Mouse (Mus musculus): ENCODE measurements at regions not wholly inside any gene's neighbourhood (a gene's known extent, or its start where the extent isn't known, plus 50 kb on each side); places are given as distances from the start of the nearest gene placed in this dataset.

- H3ac ChIP-seq (ENCODE audit: control insufficient read depth, insufficient read length, low read depth) = no peak overlapping the region
- H3K79me3 ChIP-seq (ENCODE audit: low read depth) = no peaks in the 10 kb centered on the region
- H3K36me3 ChIP-seq (ENCODE audit: control insufficient read depth, insufficient read depth) = no peaks in the 10 kb centered on the region
- no peak for TF ChIP-seq MYOG (IDR thresholded peaks at IDR 0.05; ENCODE audit: control insufficient read depth, extremely low read depth, insufficient read length)
- TF ChIP-seq CTCF (IDR thresholded peaks at IDR 0.05; ENCODE audit: control insufficient read depth, insufficient read depth, insufficient read length) = no peak
- no peak for TF ChIP-seq CEBPB (IDR thresholded peaks at IDR 0.05; ENCODE audit: low read depth)
- no peak for TF ChIP-seq FOSL1 (IDR thresholded peaks at IDR 0.05; ENCODE audit: insufficient read depth, low read length, poor library complexity, severe bottlenecking)
- no peak for TF ChIP-seq MYOD1 (IDR thresholded peaks at IDR 0.05; ENCODE audit: control insufficient read depth, insufficient read length, low read depth)
- TF ChIP-seq MAX (IDR thresholded peaks at IDR 0.05) = no peak
- TF ChIP-seq USF1 (IDR thresholded peaks at IDR 0.05; ENCODE audit: low read depth) = no peak
- H3K79me2 ChIP-seq (ENCODE audit: control insufficient read depth, insufficient read depth) = no peaks in the 10 kb centered on the region
- H3K4me3 ChIP-seq (ENCODE audit: insufficient read depth, poor library complexity, severe bottlenecking) = no peak overlapping the region
- H3K27me3 ChIP-seq (ENCODE audit: control insufficient read depth, insufficient read depth, insufficient read length) = no peaks in the 10 kb centered on the region
These were observed 52.8 kb upstream of the Chodl start for GRCm38 (mm10) chr16:78877941-78878340.

GRCm38 (mm10) chr16:78859006-78859405 is 71.7 kb upstream of the Chodl start:
- H3K36me3 ChIP-seq (ENCODE audit: control insufficient read depth, insufficient read depth) = no peaks in the 10 kb centered on the region
- no peak overlapping the region for H3ac ChIP-seq (ENCODE audit: control insufficient read depth, insufficient read length, low read depth)
- no peaks in the 10 kb centered on the region for H3K79me2 ChIP-seq (ENCODE audit: control insufficient read depth, insufficient read depth)
- H3K79me3 ChIP-seq (ENCODE audit: low read depth) = no peaks in the 10 kb centered on the region
- no peaks in the 10 kb centered on the region for H3K27me3 ChIP-seq (ENCODE audit: control insufficient read depth, insufficient read depth, insufficient read length)
- TF ChIP-seq MAX (IDR thresholded peaks at IDR 0.05) (no peak), MYOD1 (IDR thresholded peaks at IDR 0.05; ENCODE audit: control insufficient read depth, insufficient read length, low read depth) (no peak), CTCF (IDR thresholded peaks at IDR 0.05; ENCODE audit: control insufficient read depth, insufficient read depth, insufficient read length) (no peak), MYOG (IDR thresholded peaks at IDR 0.05; ENCODE audit: control insufficient read depth, extremely low read depth, insufficient read length) (no peak), CEBPB (IDR thresholded peaks at IDR 0.05; ENCODE audit: low read depth) (no peak), FOSL1 (IDR thresholded peaks at IDR 0.05; ENCODE audit: insufficient read depth, low read length, poor library complexity, severe bottlenecking) (no peak), USF1 (IDR thresholded peaks at IDR 0.05; ENCODE audit: low read depth) (no peak)
- H3K4me3 ChIP-seq (ENCODE audit: insufficient read depth, poor library complexity, severe bottlenecking) = no peak overlapping the region

GRCm38 (mm10) chr16:78830957-78831356 is 99.8 kb upstream of the Chodl start:
- H3K4me3 ChIP-seq (ENCODE audit: insufficient read depth, poor library complexity, severe bottlenecking) = no peak overlapping the region
- H3ac ChIP-seq (ENCODE audit: control insufficient read depth, insufficient read length, low read depth) = no peak overlapping the region
- TF ChIP-seq MYOD1 (IDR thresholded peaks at IDR 0.05; ENCODE audit: control insufficient read depth, insufficient read length, low read depth) (no peak), CEBPB (IDR thresholded peaks at IDR 0.05; ENCODE audit: low read depth) (no peak), MYOG (IDR thresholded peaks at IDR 0.05; ENCODE audit: control insufficient read depth, extremely low read depth, insufficient read length) (no peak), CTCF (IDR thresholded peaks at IDR 0.05; ENCODE audit: control insufficient read depth, insufficient read depth, insufficient read length) (no peak), USF1 (IDR thresholded peaks at IDR 0.05; ENCODE audit: low read depth) (no peak), FOSL1 (IDR thresholded peaks at IDR 0.05; ENCODE audit: insufficient read depth, low read length, poor library complexity, severe bottlenecking) (no peak), MAX (IDR thresholded peaks at IDR 0.05) (no peak)
- H3K79me2 ChIP-seq (ENCODE audit: control insufficient read depth, insufficient read depth) = no peaks in the 10 kb centered on the region
- H3K79me3 ChIP-seq (ENCODE audit: low read depth) = no peaks in the 10 kb centered on the region
- no peaks in the 10 kb centered on the region for H3K27me3 ChIP-seq (ENCODE audit: control insufficient read depth, insufficient read depth, insufficient read length)
- H3K36me3 ChIP-seq (ENCODE audit: control insufficient read depth, insufficient read depth) = no peaks in the 10 kb centered on the region

GRCm38 (mm10) chr16:78827739-78828138 is 103.0 kb upstream of the Chodl start:
- Histone ChIP-seq H3K27me3 (ENCODE audit: control insufficient read depth, insufficient read depth, insufficient read length) (no peaks in the 10 kb centered on the region), H3K4me3 (ENCODE audit: insufficient read depth, poor library complexity, severe bottlenecking) (no peak overlapping the region), H3K79me2 (ENCODE audit: control insufficient read depth, insufficient read depth) (no peaks in the 10 kb centered on the region), H3K79me3 (ENCODE audit: low read depth) (no peaks in the 10 kb centered on the region), H3K36me3 (ENCODE audit: control insufficient read depth, insufficient read depth) (no peaks in the 10 kb centered on the region), H3ac (ENCODE audit: control insufficient read depth, insufficient read length, low read depth) (no peak overlapping the region)
- no peak for TF ChIP-seq MYOD1 (IDR thresholded peaks at IDR 0.05; ENCODE audit: control insufficient read depth, insufficient read length, low read depth)
- no peak for TF ChIP-seq MAX (IDR thresholded peaks at IDR 0.05)
- TF ChIP-seq USF1 (IDR thresholded peaks at IDR 0.05; ENCODE audit: low read depth) = no peak
- no peak for TF ChIP-seq CEBPB (IDR thresholded peaks at IDR 0.05; ENCODE audit: low read depth)
- no peak for TF ChIP-seq CTCF (IDR thresholded peaks at IDR 0.05; ENCODE audit: control insufficient read depth, insufficient read depth, insufficient read length)
- no peak for TF ChIP-seq FOSL1 (IDR thresholded peaks at IDR 0.05; ENCODE audit: insufficient read depth, low read length, poor library complexity, severe bottlenecking)
- TF ChIP-seq MYOG (IDR thresholded peaks at IDR 0.05; ENCODE audit: control insufficient read depth, extremely low read depth, insufficient read length) = no peak

GRCm38 (mm10) chr16:78790064-78790463 is 140.7 kb upstream of the Chodl start:
- Histone ChIP-seq H3K79me2 (ENCODE audit: control insufficient read depth, insufficient read depth) (no peaks in the 10 kb centered on the region), H3ac (ENCODE audit: control insufficient read depth, insufficient read length, low read depth) (no peak overlapping the region), H3K79me3 (ENCODE audit: low read depth) (no peaks in the 10 kb centered on the region), H3K4me3 (ENCODE audit: insufficient read depth, poor library complexity, severe bottlenecking) (no peak overlapping the region), H3K27me3 (ENCODE audit: control insufficient read depth, insufficient read depth, insufficient read length) (no peaks in the 10 kb centered on the region), H3K36me3 (ENCODE audit: control insufficient read depth, insufficient read depth) (no peaks in the 10 kb centered on the region)
- no peak for TF ChIP-seq FOSL1 (IDR thresholded peaks at IDR 0.05; ENCODE audit: insufficient read depth, low read length, poor library complexity, severe bottlenecking)
- TF ChIP-seq MAX (IDR thresholded peaks at IDR 0.05) = no peak
- TF ChIP-seq CEBPB (IDR thresholded peaks at IDR 0.05; ENCODE audit: low read depth) = no peak
- TF ChIP-seq USF1 (IDR thresholded peaks at IDR 0.05; ENCODE audit: low read depth) = no peak
- TF ChIP-seq MYOG (IDR thresholded peaks at IDR 0.05; ENCODE audit: control insufficient read depth, extremely low read depth, insufficient read length) = no peak
- no peak for TF ChIP-seq CTCF (IDR thresholded peaks at IDR 0.05; ENCODE audit: control insufficient read depth, insufficient read depth, insufficient read length)
- no peak for TF ChIP-seq MYOD1 (IDR thresholded peaks at IDR 0.05; ENCODE audit: control insufficient read depth, insufficient read length, low read depth)

GRCm38 (mm10) chr16:78759226-78759625 is 171.5 kb upstream of the Chodl start:
- no peaks in the 10 kb centered on the region for H3K79me2 ChIP-seq (ENCODE audit: control insufficient read depth, insufficient read depth)
- no peak for TF ChIP-seq CTCF (IDR thresholded peaks at IDR 0.05; ENCODE audit: control insufficient read depth, insufficient read depth, insufficient read length)
- TF ChIP-seq USF1 (IDR thresholded peaks at IDR 0.05; ENCODE audit: low read depth) = no peak
- TF ChIP-seq CEBPB (IDR thresholded peaks at IDR 0.05; ENCODE audit: low read depth) = no peak
- no peak for TF ChIP-seq MAX (IDR thresholded peaks at IDR 0.05)
- no peak for TF ChIP-seq FOSL1 (IDR thresholded peaks at IDR 0.05; ENCODE audit: insufficient read depth, low read length, poor library complexity, severe bottlenecking)
- TF ChIP-seq MYOG (IDR thresholded peaks at IDR 0.05; ENCODE audit: control insufficient read depth, extremely low read depth, insufficient read length) = no peak
- TF ChIP-seq MYOD1 (IDR thresholded peaks at IDR 0.05; ENCODE audit: control insufficient read depth, insufficient read length, low read depth) = no peak
- H3ac ChIP-seq (ENCODE audit: control insufficient read depth, insufficient read length, low read depth) = no peak overlapping the region
- no peaks in the 10 kb centered on the region for H3K27me3 ChIP-seq (ENCODE audit: control insufficient read depth, insufficient read depth, insufficient read length)
- no peaks in the 10 kb centered on the region for H3K36me3 ChIP-seq (ENCODE audit: control insufficient read depth, insufficient read depth)
- no peaks in the 10 kb centered on the region for H3K79me3 ChIP-seq (ENCODE audit: low read depth)
- no peak overlapping the region for H3K4me3 ChIP-seq (ENCODE audit: insufficient read depth, poor library complexity, severe bottlenecking)

All from C2C12 (cell line).